Mouse (Mus musculus): Measurements from ENCODE around the gene Klf15. TPM values are rescaled to one million over a fixed set of nuclear protein-coding genes. Genes with fewer than 3 reads are reported as not detected.

Klf15 gene
- polyA plus RNA-seq, 1 experiment from 2014 or later: 5.1 TPM

GRCm38 (mm10) chr6:90514883-90515405, 52.6 kb downstream of the Klf15 start:
- H3K4me3 ChIP-seq (ENCODE audit: low read depth, low read length): no peak overlapping the region
- no peak overlapping the region for H3K9ac ChIP-seq (ENCODE audit: low read length)
- H3K27ac ChIP-seq (ENCODE audit: low read depth): no peak overlapping the region
- H3K4me1 ChIP-seq (replicated peaks; ENCODE audit: control insufficient read depth, insufficient read depth, low read length): no peaks in the 10 kb centered on the region
- no peaks in the 10 kb centered on the region for H3K27me3 ChIP-seq (replicated peaks; ENCODE audit: control insufficient read depth, insufficient read depth, low read length)
- 53% methylated on average over 4 of the region's 4 CpGs for WGBS
- H3K4me2 ChIP-seq (ENCODE audit: low read length): no peak overlapping the region
- ATAC-seq (replicated peaks; ENCODE audit: low FRiP score, low TSS enrichment, low read depth) (peak; percentile 88), DNase-seq (ENCODE audit: low spot score) (peak; percentile 94)
- no peaks in the 10 kb centered on the region for H3K9me3 ChIP-seq (ENCODE audit: control insufficient read depth, low read length)
- H3K36me3 ChIP-seq (ENCODE audit: control insufficient read depth, insufficient read depth, low read length): no peaks in the 10 kb centered on the region

- WGBS: 27% methylated on average over 3 of the region's 3 CpGs
These were observed 56.5 kb downstream of the Klf15 start for GRCm38 (mm10) chr6:90518892-90519291.

DNA sequence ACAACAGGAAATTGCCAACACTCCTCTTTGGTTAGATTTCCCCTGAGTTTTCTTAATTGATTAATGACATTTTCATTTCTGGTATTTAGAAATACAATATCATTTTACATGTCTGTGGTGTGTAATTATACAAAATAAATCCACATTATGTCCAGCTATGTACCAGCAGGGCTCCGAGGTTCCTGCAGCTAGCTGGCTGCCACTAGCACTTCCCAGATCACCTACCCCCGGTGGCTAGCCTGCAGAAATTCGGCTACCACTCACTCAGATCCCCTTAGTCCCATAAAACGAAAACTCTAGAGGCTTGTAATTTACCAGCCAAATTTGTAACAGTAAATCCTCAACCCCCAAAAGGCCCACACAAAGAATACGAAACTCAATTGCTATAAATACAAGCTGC, 57.0 kb downstream of the Klf15 start:
- DNase-seq (ENCODE audit: low spot score): no peak
- Histone ChIP-seq H3K36me3 (ENCODE audit: control insufficient read depth, insufficient read depth, low read length) (no peaks in the 10 kb centered on the region), H3K27ac (ENCODE audit: low read depth) (no peak overlapping the region), H3K4me1 (replicated peaks; ENCODE audit: control insufficient read depth, insufficient read depth, low read length) (no peaks in the 10 kb centered on the region), H3K9me3 (ENCODE audit: control insufficient read depth, low read length) (no peaks in the 10 kb centered on the region), H3K4me3 (ENCODE audit: low read depth, low read length) (no peak overlapping the region), H3K27me3 (replicated peaks; ENCODE audit: control insufficient read depth, insufficient read depth, low read length) (no peaks in the 10 kb centered on the region), H3K9ac (ENCODE audit: low read length) (no peak overlapping the region), H3K4me2 (ENCODE audit: low read length) (no peak overlapping the region)
- WGBS: 49% methylated on average over 5 of the region's 5 CpGs
- ATAC-seq (replicated peaks; ENCODE audit: low FRiP score, low TSS enrichment, low read depth): no peak

More at GRCm38 (mm10) chr6:90518892-90519291, 56.5 kb downstream of the Klf15 start:
- H3K9ac ChIP-seq (ENCODE audit: low read length): no peak overlapping the region
- no peak overlapping the region for H3K4me2 ChIP-seq (ENCODE audit: low read length)
- H3K4me3 ChIP-seq (ENCODE audit: low read depth, low read length): no peak overlapping the region
- no peaks in the 10 kb centered on the region for H3K36me3 ChIP-seq (ENCODE audit: control insufficient read depth, insufficient read depth, low read length)
- H3K27ac ChIP-seq (ENCODE audit: low read depth): no peak overlapping the region
- no peak for ATAC-seq (replicated peaks; ENCODE audit: low FRiP score, low TSS enrichment, low read depth)
- H3K4me1 ChIP-seq (replicated peaks; ENCODE audit: control insufficient read depth, insufficient read depth, low read length): no peaks in the 10 kb centered on the region
- no peaks in the 10 kb centered on the region for H3K27me3 ChIP-seq (replicated peaks; ENCODE audit: control insufficient read depth, insufficient read depth, low read length)
- no peaks in the 10 kb centered on the region for H3K9me3 ChIP-seq (ENCODE audit: control insufficient read depth, low read length)
- no peak for DNase-seq (ENCODE audit: low spot score)

Other genes with a start within 250 kb of the Klf15 start
- not detected in 2 replicates for gene Vmn1r53, start 238.1 kb upstream of the Klf15 start, polyA plus RNA-seq (2014; fragmentation: Nextera tagmentation; extraction: Ambion mirVana)
- gene Vmn1r54, start 216.3 kb upstream of the Klf15 start, polyA plus RNA-seq (2014; fragmentation: Nextera tagmentation; extraction: Ambion mirVana): not detected in 2 replicates
- not detected in 2 replicates for gene BC048671, start 161.4 kb upstream of the Klf15 start, polyA plus RNA-seq (2014; fragmentation: Nextera tagmentation; extraction: Ambion mirVana)
- 0.28 and 0.46 TPM in 2 replicates for gene Chst13, start 137.4 kb upstream of the Klf15 start, polyA plus RNA-seq (2014; fragmentation: Nextera tagmentation; extraction: Ambion mirVana)
- gene Uroc1, start 129.3 kb upstream of the Klf15 start, polyA plus RNA-seq (2014; fragmentation: Nextera tagmentation; extraction: Ambion mirVana): not detected in 2 replicates
- gene Zxdc, start 93.1 kb upstream of the Klf15 start, polyA plus RNA-seq (2014; fragmentation: Nextera tagmentation; extraction: Ambion mirVana): 9.7 and 9.9 TPM in 2 replicates
- gene Cfap100, start 33.8 kb upstream of the Klf15 start, polyA plus RNA-seq (2014; fragmentation: Nextera tagmentation; extraction: Ambion mirVana): 0.46 TPM in 2 replicates
- 5.2 and 7.8 TPM in 2 replicates for gene Aldh1l1, start 23.9 kb downstream of the Klf15 start, polyA plus RNA-seq (2014; fragmentation: Nextera tagmentation; extraction: Ambion mirVana)
- gene Slc41a3, start 142.1 kb downstream of the Klf15 start, polyA plus RNA-seq (2014; fragmentation: Nextera tagmentation; extraction: Ambion mirVana): 5.0 and 5.1 TPM in 2 replicates